Mouse (Mus musculus): ENCODE data around the gene Iqgap1. TPM values are rescaled to one million over a fixed set of nuclear protein-coding genes. Genes with fewer than 3 reads are reported as not detected.

Iqgap1 gene
- 10 to 100 TPM; 40.5 to 43.2 TPM for total RNA-seq (2021)

DNA sequence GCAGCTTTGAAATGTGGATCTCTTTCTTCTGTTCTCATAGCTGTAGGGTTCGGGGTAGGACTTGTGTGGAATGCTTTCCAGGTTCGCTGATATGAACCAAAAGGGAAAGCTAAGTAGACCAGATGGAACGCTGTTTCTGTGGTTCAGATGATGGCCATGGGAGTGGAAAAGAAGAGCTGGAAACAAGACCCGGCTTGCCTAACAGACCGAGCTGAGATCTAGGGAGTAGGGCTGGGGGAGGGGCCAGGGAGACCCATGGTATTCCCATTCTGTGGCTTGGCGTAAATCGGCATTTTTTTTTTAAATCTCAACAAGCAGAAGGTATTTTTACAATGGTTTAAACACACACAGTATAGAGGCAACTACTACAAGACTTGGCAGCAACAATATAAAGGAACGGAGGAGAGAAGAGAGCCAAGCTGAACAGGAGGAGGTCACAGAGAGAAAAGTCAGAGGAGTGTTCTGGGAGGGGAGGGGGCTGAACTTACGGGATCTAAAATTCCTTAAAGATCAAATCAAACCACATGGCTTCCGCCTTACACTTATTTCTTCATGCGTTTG lies at the start of gene Iqgap1:
Gene Iqgap1, minus strand, starts transcription at position 132 of the 561 bp plus-strand sequence.
- no peak for DNase-seq
- intact Hi-C loops (cut with DNase I): no loop called here

DNA sequence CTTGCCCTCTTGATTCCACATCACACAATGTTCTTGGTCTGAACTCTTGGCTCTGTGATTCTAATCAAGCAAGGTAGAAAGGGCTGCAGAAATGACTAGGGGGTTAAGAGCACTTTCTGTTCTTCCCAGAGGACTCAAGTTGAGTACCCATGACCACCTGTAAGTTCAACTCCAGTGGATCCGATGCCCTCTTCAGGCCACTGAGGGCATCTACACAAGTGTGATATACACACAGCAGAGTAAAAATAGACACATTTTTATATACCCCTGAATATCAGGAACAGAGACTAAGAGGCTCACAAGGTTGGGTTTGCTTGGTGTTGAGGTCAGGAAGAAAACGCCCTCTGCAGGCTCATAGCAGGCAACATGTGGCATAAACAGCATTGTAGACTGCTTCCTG lies 47.9 kb upstream of the Iqgap1 start:
- intact Hi-C loops (cut with DNase I): no loop called here

DNA sequence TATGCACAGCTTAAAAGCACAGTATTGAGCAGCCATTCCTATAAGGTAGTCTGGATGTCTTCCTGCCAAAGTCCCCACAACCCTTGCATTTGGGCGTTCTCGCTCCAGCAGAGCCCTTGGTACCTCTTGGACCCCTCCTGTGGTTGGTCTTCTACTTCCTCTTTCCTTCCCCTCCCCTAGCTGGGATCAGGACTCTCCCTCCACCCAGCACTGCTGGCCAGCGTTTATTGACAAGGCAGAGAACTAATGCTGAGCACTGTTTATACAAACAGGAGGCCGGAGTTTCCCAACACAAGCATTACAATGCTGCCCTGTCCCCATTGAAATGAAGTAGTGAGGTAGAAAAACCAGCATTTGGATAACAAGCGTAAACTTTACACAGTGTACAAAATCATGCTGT lies 47.3 kb upstream of the Iqgap1 start:
- intact Hi-C loops (cut with DNase I): no loop called here

More for the DNA sequence above, 47.9 kb upstream of the Iqgap1 start:
- no peak for DNase-seq

DNA sequence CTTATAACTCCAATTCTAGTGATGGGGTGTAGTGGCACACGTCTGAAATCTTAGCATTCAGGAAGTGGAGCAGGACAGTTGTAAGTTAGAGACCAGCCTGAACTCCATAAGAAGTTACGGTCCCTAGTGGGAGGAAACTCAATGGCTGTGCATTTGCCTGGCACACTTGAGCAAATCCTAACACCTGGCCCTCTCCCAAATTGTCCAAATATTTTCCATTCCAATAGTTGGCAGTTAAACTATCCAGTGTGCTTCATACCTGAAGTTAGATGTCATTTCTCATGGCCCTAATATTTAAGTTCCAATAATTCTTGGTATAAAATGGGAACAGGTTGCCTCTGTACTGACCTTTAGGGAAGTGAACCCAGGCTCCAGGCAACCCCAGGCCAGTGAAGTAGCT lies 42.9 kb upstream of the Iqgap1 start:
- intact Hi-C loops (cut with DNase I): no loop called here

More for the DNA sequence above, 47.3 kb upstream of the Iqgap1 start:
- no peak for DNase-seq

DNA sequence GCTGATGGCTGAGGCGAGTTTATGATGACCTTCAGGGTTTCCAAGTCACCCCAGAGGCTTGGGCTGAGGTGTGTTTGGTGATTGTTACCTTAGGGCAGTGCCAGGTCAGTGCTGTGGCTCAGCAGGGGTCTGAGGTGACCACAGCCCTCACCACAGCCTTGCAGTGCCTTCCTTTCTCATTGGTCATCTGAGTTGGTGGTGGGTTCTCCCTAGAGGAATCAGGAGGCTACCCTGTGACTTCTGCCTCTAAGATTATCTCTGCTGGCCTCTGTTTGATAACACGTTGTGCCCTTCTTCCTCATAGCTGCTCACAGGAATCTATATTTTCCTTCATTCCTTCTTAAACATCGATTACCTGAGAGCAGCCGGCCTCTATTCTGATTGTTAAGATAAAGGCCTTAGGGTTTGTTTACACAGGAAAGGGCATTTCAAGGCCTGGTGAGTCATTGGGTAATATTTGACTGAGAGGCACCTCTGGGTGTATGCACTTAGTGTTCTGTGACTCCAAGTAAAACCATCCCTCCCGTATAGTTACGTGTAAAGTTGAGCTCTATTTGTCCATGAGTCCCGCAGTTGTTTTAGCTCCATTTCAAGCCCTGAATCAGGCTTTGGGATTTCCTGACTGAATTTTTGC lies 40.9 kb upstream of the Iqgap1 start:
- intact Hi-C loops (cut with DNase I): no loop called here
- DNase-seq: no peak

More for the DNA sequence above, 42.9 kb upstream of the Iqgap1 start:
- DNase-seq: no peak

DNA sequence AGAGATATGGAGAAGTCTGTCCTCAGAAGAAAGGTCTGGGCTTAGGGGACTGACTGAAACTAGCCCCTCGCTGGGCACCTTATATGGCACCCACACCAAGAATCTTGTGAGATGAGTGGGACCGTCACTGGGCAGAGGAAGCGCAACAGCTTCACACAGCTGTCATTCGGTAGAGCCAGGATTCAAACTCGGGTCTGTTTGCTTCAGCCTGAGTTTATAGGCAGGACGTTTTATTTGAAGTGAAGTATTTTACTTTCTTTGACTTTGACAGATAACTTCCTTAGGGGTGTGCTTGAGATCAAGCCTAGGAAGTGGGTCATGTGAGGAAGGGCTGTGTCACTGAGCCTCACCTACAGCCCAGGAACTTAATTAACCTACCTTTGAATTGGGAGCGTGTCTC lies 39.7 kb upstream of the Iqgap1 start:
- intact Hi-C loops (cut with DNase I): no loop called here
- no peak for DNase-seq

DNA sequence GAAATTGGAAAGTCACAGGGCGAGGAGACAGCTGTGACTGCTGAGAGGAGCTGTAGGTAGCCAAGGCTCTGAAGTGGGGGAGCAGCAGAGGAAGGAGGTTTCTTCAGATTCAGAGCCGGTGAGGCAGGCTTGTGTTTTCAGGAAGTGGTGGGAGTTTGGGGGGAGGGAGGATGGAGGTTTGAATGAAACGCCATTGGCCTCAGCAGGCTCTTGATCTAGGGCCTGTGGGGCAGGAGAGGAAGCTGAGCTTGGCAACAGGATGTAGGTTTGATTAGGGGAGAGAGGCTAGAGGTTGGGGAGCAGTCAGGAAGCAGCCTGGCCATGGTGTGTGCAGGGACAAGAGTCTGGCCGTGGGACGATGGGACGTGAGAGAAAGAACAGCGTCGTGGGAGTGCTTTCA lies 39.1 kb upstream of the Iqgap1 start:
- no peak for DNase-seq
- intact Hi-C loops (cut with DNase I): loop anchor here (5.0 kb wide), 1 partner anchor 477 kb away; no protein-coding TSS in a partner anchor

DNA sequence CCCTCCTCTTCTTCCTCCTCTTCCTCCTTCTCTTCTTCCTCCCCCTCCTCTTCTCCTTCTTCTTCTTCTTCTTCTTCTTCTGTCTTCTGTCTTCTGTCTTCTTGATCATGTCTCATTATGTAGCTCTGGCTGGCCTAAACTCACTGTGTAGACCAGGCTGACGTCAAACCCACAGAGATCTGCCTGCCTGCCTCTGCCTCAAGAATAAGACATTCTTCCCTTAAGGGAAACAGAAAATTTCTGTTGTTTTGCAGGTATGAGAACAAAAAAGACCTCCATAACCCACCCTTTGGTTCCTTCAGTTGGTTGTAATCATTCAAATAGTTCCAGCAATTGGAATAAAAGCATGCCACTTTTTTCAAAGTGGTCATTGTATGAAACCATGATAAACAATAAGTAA lies 38.4 kb upstream of the Iqgap1 start:
- intact Hi-C loops (cut with DNase I): loop anchor here (5.0 kb wide), 1 partner anchor 478 kb away; no protein-coding TSS in a partner anchor
- DNase-seq: no peak

DNA sequence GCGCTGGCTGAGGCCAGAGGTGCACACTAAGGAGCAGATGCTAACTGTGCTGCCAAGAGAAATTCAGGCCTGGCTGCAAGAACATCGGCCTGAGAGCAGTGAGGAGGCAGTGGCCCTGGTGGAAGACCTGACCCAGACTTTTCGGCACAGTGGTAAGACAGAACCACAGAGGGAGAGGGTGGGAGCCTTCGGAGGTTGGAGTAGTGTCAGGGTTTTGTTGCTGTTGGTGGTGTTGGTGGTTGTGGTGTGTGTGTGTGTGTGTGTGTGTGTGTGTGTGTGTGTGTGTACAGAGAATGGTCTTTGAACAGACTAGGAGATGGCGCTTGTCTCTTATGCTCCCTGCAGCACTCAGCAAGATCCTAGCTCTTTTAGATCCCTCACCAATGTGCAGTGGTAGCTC lies 37.7 kb upstream of the Iqgap1 start:
- intact Hi-C loops (cut with DNase I): loop anchor here (5.0 kb wide), 1 partner anchor 479 kb away; no protein-coding TSS in a partner anchor
- no peak for DNase-seq

DNA sequence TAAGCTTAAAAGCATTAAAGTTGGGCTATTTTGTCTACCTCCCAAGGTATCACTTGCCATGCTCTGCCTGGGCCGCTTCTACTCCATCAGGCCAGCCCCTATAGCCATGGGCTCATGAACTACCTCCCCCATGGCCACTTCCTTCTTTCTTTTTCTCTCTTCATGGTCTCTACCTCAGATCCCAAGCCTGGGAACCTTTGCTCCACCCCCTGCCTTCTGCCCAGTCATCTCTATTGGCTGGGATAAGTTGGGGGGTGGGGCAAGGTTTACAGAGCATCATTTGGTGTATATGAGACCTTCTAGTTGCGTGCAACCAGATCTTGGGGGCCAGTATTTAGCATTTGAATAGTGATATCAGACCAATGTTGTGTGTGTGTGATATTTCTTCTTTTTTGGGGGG lies 36.7 kb upstream of the Iqgap1 start:
- DNase-seq: no peak

DNA sequence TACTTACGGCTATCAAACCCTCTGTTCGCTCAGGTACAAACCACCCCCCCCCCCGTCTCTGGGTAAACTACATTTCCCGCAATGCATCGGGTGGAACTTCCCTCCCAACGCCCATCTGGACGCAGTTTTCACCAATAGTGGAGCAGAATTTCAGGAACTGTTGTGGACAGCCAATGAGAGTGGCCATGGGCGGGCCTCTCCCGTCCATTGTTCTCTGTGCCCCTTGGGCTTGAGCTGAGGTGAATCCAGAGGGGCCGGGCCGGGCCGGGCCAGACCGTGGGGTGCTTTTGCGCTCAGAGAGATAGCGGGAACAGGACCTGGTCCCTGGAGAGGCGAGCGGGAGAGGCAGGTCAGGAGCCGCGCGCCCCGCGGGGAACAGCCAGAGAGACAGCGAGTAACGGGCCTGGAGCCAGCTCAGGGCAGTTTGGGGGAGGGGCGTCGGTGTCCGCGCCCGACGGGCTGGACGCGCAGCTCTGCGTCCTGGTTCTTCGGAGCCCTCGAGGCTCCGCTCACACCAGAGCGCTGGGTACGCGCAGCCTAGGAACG lies 35.0 kb upstream of the Iqgap1 start, which contains the start of gene Zscan2:
Gene Zscan2, plus strand, starts transcription at position 192 of the 546 bp plus-strand sequence.
- intact Hi-C loops (cut with DNase I): loop anchor here (5.0 kb wide), 1 partner anchor 481 kb away; no protein-coding TSS in a partner anchor
- DNase-seq: peak; percentile 82 to 92

More for the DNA sequence above, 36.7 kb upstream of the Iqgap1 start:
- intact Hi-C loops (cut with DNase I): loop anchor here (5.0 kb wide), 1 partner anchor 480 kb away; no protein-coding TSS in a partner anchor

DNA sequence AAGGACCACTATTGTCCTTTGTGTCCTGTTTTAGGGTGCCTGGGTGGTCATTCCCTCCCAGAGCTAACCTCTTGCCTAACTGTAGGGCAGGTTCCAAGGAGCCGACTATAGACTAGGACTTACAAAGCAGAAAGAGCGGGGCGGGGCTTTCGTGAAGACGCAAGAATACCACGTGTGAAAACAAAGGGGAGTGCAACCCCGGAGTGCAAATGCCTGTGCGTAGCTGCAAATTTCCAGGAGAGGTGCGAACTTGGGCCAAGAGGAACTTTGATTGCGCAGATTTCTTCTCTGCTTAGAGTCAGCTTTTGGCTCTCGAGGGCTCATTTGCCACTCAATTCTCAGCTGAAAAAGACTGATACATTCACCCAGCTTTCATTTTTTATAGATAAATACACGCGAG lies 34.5 kb upstream of the Iqgap1 start:
- intact Hi-C loops (cut with DNase I): loop anchor here (5.0 kb wide), 1 partner anchor 482 kb away; no protein-coding TSS in a partner anchor
- peak; percentile 53 to 54 for DNase-seq

DNA sequence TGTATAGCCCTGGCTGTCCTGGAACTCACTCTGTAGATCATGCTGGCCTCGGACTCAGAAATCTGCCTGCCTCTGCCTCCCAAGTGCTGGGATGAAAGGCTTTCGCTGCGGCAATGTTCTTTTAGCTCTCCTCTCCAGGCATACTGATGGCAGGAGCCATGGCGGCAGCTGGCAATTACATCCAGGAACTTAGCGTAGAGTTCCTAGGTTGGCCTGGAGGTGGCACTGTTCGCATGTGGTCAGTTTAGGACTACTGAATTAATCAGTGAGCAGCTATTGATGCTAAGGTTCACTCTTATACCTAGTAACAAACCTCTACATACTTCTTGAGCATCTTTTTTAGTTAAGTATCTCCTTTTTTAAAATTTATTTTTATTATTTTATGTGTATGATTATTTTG lies 31.4 kb upstream of the Iqgap1 start:
- intact Hi-C loops (cut with DNase I): loop anchor here (1.0 kb wide), 1 partner anchor 298 kb away; no protein-coding TSS in a partner anchor
- peak; percentile 79 to 84 for DNase-seq

DNA sequence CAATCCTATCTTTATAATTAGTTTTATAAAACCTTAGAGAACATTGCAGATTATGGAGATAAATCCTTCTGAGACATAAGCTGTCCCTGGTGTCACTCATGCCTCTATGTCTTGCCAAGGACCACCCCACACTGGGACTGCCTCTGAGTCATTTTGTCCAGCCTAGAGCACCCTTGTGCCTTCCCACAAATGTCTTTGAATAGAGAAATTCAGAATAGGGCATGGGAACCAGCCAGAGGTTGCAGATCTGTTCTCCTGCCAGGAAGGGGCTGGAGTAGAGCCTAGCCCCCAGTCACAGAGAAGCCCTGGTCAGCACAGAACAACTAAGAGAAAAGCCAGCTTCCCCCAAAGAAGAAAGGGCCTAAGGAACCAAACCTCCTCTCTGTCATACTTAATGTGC lies 29.5 kb upstream of the Iqgap1 start:
- intact Hi-C loops (cut with DNase I): no loop called here
- DNase-seq: no peak

DNA sequence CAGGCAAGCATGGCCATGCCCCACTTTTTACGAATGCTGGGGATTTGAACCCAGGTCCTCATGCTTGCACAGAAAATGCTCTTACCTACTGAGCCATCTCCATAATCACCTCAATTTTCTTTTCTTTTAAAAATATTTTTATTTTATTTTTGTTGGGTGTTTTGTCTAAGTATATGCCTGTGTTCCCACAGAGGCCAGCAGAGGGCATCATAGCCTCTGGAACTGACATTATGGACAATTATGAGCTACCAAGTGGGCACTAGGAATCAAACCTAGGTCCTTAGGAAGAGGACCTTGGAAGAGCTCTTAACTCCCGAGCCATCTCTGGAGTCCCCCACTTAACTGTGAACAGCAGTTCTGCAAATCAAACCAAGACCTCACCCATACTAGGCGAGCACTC lies 27.4 kb upstream of the Iqgap1 start:
- intact Hi-C loops (cut with DNase I): no loop called here
- DNase-seq: no peak

DNA sequence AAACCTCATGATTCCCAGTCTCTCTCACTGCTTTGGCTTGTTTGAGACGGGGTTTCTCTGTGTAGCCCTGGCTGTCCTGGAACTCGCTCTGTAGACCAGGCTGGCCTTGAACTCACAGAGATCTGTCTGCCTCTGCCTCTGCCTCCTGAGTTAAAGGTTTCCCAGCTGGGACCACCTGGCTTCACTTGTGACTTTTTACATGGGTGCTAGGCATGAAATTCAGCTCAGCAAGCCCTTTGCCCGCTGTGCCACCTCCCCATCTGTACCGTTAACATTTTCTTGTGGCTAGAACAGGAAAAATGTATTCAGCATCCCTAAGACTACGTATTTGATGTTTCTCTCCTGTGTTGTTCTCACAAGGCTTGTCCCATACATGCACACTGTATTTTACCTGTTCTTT lies 24.7 kb upstream of the Iqgap1 start:
- DNase-seq: no peak
- intact Hi-C loops (cut with DNase I): no loop called here

DNA sequence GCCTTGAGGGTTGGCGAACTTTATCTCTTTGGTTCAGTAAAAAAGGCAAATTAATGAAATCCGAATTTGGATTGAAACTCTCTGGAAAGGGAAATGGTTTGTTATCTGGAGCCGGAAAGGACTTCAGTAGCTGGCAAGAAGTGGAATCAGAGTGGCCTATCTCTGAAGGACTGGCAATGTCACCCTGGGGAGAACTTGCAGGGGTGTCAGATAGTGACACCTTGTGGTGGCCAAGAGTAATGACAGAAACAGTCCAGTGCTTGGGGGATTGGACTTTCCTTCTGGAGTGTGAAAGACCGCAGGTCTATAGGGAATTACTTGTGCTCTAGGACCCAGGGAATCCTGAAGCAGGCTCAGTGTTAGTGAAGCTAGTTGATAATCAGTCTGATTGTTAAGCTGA lies 23.9 kb upstream of the Iqgap1 start:
- DNase-seq: peak; percentile 35 to 60
- intact Hi-C loops (cut with DNase I): loop anchor here (1.0 to 10.0 kb wide), 4 partner anchors 47 to 465 kb away; partner anchors contain the start of gene Fes

DNA sequence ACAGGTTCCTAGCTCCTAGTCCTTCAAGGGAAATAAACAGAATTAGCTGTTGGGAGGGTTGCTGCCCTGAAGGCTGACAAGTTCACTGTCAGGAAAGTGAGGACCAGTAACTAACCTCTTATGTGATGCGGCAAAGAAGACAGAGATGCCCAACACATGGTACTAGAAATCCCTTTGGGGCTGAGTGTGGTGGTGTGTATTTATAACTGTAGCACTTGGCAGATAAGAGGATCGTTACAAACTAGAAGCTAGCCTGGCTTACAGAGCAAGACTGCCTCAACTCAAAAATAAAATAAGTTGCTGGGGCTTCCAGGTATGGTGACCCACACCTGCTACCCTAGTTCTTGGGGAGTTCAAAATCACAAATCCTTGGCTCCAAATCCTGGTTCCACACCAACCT lies 23.5 kb upstream of the Iqgap1 start:
- intact Hi-C loops (cut with DNase I): loop anchor here (1.0 to 10.0 kb wide), 4 partner anchors 46 to 464 kb away; partner anchors contain the start of gene Fes
- no peak for DNase-seq

DNA sequence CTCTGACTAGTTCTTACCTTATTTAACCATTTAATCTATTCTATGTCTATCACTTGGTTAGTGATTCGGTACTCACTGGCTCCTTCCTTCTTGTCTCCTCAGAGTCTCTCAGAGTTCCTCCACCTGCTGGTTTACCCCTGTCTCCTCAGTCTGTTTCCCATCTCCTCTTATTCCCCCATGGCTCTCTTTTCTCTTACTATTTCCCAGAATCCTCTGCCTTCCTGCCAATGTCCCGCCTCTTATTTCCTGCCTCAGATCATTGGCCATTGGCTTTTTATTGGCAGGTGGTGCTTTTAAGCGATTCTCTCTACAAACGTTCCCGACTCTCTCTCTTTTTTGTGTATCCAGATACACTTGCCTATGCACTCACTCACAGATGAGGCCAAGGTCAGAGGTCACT lies 20.9 kb upstream of the Iqgap1 start:
- intact Hi-C loops (cut with DNase I): loop anchor here (10.0 kb wide), 1 partner anchor 462 kb away; the partner anchor contains the start of gene Fes
- no peak for DNase-seq

DNA sequence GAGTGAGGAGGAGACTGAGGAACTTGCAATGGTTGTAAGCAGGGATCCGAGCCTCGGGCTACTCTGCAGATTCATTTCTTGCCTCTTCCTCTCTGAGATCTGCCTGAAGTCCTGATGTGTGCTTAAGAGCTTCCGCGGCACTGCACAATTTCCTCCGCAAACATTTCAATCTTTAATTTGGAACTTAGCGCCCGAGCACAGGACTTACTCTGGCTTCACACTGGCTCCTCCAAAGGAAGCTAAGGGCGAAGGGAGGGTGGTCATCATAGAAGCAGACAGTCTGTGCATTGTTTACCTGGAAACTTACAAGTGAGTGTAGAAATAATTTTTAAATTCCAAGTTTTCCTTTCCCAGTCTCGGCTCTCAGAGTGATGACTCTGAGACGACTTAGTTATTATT lies 20.5 kb upstream of the Iqgap1 start:
- no peak for DNase-seq
- intact Hi-C loops (cut with DNase I): loop anchor here (10.0 kb wide), 1 partner anchor 461 kb away; the partner anchor contains the start of gene Fes

DNA sequence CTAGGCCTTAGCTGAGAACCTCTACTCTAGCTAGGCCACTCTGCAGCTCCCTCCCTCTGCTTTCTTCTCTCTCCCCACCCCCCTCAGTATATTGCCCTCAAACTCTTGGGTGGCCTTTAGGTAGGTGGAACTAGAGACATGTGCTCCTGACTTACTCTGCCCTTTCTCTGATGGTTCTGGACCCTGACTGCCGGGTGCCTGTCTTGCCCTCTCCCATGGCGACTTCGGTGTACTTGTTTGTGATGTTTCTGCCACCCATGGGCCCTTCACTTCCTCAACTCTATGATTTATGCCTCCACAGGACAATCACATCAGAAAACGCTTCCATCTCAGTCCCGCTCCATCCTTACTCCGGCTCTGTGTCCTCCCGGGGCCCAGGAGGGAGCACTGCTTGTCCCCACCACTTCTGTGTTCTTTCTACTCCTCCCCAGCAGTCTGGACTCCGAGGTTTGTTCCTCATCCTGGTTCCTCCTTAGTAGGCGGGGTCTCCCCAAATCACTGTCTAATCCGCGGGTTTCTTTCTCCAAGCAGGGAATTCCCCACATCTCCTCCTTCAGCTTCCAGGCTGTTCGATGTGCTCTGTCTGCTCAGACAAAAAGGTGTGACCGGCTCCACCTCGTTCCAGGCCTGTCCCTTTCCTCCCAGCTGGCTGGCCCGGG lies 20.0 kb upstream of the Iqgap1 start:
- intact Hi-C loops (cut with DNase I): loop anchor here (10.0 kb wide), 1 partner anchor 461 kb away; the partner anchor contains the start of gene Fes
- peak in 1 of 2 experiments; percentile 37 for DNase-seq
